Mouse (Mus musculus) neural tube, embryonic 14.5 days (tissue): ENCODE data around the gene Elavl2. TPM values are rescaled to one million over a fixed set of nuclear protein-coding genes. Genes with fewer than 3 reads are reported as not detected.
A peak's percentile ranks its signal among the peaks of the same experiment; 100 is the strongest.

Source experiments
- ATAC-seq: fragments of 200-750 bp; cut with Nextera tagmentation; 2 replicates; pipeline ENCODE4 v1.8.0; 2017; ENCODE audit warnings: low read depth, mild to moderate bottlenecking, moderate TSS enrichment, moderate library complexity
- H3K27ac ChIP-seq: fragments of 300-500 bp; sonication (generic); 2 replicates; pipeline ENCODE4 v1.5.1; 2014; ENCODE audit warnings: low read depth, mild to moderate bottlenecking, control low read depth, low read length, moderate library complexity, mixed read lengths
- H3K27me3 ChIP-seq: fragments of 300-500 bp; sonication (generic); 2 replicates; pipeline ENCODE4 v1.6.1; 2014; ENCODE audit warnings: low read length; ENCODE audit not compliant: control insufficient read depth, insufficient read depth
- H3K36me3 ChIP-seq: fragments of 300-500 bp; sonication (generic); 2 replicates; pipeline ENCODE4 v1.6.1; 2014; ENCODE audit warnings: low read length, mixed read lengths; ENCODE audit not compliant: control insufficient read depth, insufficient read depth
- H3K4me1 ChIP-seq: fragments of 300-500 bp; sonication (generic); 2 replicates; pipeline ENCODE4 v1.6.1; 2014; ENCODE audit warnings: low read length; ENCODE audit not compliant: control insufficient read depth, insufficient read depth
- H3K4me2 ChIP-seq: fragments of 300-500 bp; sonication (generic); 2 replicates; pipeline ENCODE4 v1.6.1; 2014; ENCODE audit warnings: mild to moderate bottlenecking, low read depth, low read length, control low read depth
- H3K4me3 ChIP-seq: fragments of 300-500 bp; sonication (generic); 2 replicates; pipeline ENCODE4 v1.5.1; 2014; ENCODE audit warnings: low read depth, low read length, control low read depth, mixed read lengths
- H3K9ac ChIP-seq: fragments of 300-500 bp; sonication (generic); replicated peaks from 2 replicates; pipeline ENCODE4 v1.6.1; 2014; ENCODE audit warnings: low read depth, mild to moderate bottlenecking, control low read depth, low read length, mixed read lengths
- H3K9me3 ChIP-seq: fragments of 300-500 bp; sonication (generic); 2 replicates; pipeline ENCODE4 v1.6.1; 2016; ENCODE audit warnings: low read length; ENCODE audit not compliant: control insufficient read depth
- whole genome bisulfite sequencing: fragments of 180-500 bp; shearing (Covaris S2); extraction: QIAGEN DNeasy Blood & Tissue Kit; methylation state at CpG from one replicate; pipeline ENCODE4 v1.1.7; 2014; 5-methylcytosine and 5-hydroxymethylcytosine counted together
- polyA plus RNA-seq: library from polyadenylated mRNA; unstranded; fragments of >200 nt; fragmentation: Nextera tagmentation; extraction: Ambion mirVana; gene quantifications from 2 replicates; pipeline ENCODE4 v1.2.1, GENCODE M21; 2014

Gene Elavl2
- polyA plus RNA-seq, 1 experiment from 2014 or later = 172 TPM

DNA sequence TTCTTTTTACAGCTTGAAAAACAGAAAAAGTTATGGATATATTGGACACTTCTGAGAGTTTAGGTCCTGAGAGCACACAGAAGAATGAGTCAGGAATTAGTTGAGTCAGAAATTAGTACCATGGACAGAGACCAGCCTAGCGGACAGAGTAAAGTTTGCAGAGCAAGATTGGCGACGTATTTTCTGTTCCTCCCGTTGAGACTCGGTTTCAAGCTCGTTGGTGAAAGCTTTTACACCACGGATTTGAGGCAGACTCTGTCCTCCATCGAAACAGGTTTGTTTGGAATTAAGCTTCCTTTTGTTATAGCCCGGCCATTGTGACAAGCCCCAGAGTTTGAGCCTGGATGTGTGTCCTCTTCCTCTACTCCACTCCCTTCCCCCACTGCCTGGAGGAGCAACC, 21.0 kb downstream of the Elavl2 start:
- H3K4me3 ChIP-seq = no peak overlapping the region
- no peaks in the 10 kb centered on the region for H3K36me3 ChIP-seq
- WGBS = 3% methylated on average over 9 of the region's 9 CpGs
- peak overlapping the region; percentile 57; the same call in 1 of the 2 replicates for H3K4me2 ChIP-seq
- no peaks in the 10 kb centered on the region for H3K9me3 ChIP-seq
- H3K27me3 ChIP-seq = no peaks in the 10 kb centered on the region
- no peak overlapping the region for H3K27ac ChIP-seq
- no peak overlapping the region; the same call in 1 of the 2 replicates for H3K9ac ChIP-seq
- peaks cover 7% of the 10 kb centered on the region; the same call in 1 of the 2 replicates for H3K4me1 ChIP-seq
- no peak for ATAC-seq

DNA sequence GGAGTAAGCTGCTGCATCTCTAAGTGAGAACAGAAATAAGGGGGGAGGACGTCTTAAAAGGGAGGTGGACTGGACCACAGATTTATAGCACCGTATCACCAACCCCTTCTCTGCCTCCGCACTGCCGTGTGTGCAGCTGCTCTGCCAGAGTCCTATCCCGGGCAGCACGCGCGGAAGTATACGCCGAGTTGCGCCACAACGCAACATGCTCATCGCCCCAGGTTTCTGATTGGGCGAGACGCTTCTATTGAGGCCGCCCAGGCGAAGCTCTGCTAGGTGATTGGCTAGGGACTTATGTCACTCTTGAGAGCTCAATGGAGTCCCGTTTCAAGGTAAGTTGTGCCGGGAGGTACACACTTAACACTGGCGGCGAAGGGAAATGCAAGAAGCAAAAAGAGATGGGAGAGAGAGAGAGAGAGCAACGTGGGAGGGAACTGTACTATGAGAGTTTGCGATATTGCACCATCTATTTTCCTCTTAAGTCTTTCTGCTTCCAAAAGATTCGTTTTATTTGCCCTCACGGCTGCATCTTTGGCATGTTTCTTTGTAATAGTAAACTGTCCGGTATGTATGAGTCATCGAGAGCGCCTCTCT, 24.2 kb downstream of the Elavl2 start:
- H3K4me3 ChIP-seq = peak overlapping the region; percentile 83
- peak overlapping the region; percentile 89 for H3K4me2 ChIP-seq
- peak overlapping the region; percentile 95 for H3K27ac ChIP-seq
- H3K4me1 ChIP-seq = peaks cover 7% of the 10 kb centered on the region
- H3K36me3 ChIP-seq = no peaks in the 10 kb centered on the region
- ATAC-seq = peak; percentile 94
- peak overlapping the region; percentile 86 for H3K9ac ChIP-seq
- no peaks in the 10 kb centered on the region for H3K9me3 ChIP-seq
- WGBS = under 1% methylated on average over 28 of the region's 28 CpGs
- H3K27me3 ChIP-seq = no peaks in the 10 kb centered on the region

DNA sequence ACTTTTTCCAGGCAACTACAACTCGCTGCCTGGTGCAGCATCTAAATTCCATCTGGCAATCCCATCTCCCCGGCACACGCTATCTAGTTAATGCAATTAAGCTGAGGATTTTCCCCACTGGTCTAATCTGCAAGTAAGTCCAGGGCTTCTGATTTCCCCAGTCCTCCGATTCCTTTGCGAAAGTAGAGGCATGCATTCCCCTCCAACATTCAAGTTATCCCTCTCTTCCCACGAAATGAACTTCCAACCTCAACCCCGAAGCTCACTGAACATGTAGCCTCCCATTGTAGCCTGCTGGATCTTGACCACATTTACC, 25.3 kb downstream of the Elavl2 start:
- ATAC-seq = no peak
- peaks cover 4% of the 10 kb centered on the region; the same call in 1 of the 2 replicates for H3K4me1 ChIP-seq
- H3K36me3 ChIP-seq = no peaks in the 10 kb centered on the region
- H3K27me3 ChIP-seq = no peaks in the 10 kb centered on the region
- WGBS = under 1% methylated on average over 7 of the region's 7 CpGs
- H3K27ac ChIP-seq = peak overlapping the region; percentile 95
- H3K9ac ChIP-seq = peak overlapping the region; percentile 86
- H3K4me3 ChIP-seq = peak overlapping the region; percentile 83
- H3K9me3 ChIP-seq = no peaks in the 10 kb centered on the region
- H3K4me2 ChIP-seq = peak overlapping the region; percentile 89

DNA sequence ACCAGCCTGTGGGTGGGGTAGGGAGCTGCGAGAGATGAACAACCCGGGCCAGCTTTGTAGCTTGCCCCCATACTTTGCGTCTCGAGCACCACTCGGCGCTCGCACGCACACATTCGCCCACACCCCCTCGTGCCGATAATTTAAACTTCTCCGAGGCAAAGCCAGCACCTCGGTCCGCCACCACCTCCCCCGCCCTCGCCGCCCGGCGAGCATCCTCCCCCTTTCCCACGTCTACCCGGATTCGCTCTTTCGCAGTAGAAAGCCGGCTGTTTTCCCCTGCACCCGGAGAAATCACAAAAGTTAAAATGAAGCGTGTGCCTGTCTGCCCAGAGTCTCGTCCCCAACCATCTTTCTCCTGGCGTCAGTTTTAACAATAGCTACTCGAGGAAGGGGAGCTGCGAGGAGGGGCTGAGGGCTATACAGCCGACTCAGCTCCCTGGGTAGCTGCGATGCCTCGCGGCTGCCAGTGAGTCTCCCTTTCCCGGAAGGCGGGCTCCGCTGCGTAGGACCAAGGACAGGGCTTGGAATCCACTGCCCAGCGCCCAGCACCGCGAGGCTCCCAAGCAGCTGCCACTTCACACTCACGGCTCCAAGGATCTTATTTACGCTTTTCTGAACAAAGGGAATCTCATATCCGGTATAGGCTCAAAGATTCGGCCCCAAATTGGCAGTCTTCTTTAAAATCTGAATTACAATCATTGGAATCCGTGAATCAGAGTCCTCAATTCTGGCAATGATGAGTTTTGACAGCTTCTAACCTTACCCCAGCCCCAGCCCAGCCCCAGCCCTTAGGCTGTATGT, 25.8 kb downstream of the Elavl2 start:
- Histone ChIP-seq H3K4me2 (peak overlapping the region; percentile 89), H3K4me3 (peak overlapping the region; percentile 83), H3K36me3 (no peaks in the 10 kb centered on the region), H3K9me3 (no peaks in the 10 kb centered on the region), H3K27me3 (no peaks in the 10 kb centered on the region), H3K9ac (peak overlapping the region; percentile 86), H3K4me1 (peaks cover 4% of the 10 kb centered on the region; the same call in 1 of the 2 replicates), H3K27ac (peak overlapping the region; percentile 95)
- WGBS = under 1% methylated on average over 46 of the region's 46 CpGs
- peak; percentile 13 for ATAC-seq

GRCm38 (mm10) chr4:91372844-91373243, 27.7 kb downstream of the Elavl2 start:
- H3K4me3 ChIP-seq = peak overlapping the region; percentile 83
- no peaks in the 10 kb centered on the region for H3K9me3 ChIP-seq
- peak overlapping the region; percentile 89 for H3K4me2 ChIP-seq
- 3% methylated on average over 13 of the region's 13 CpGs for WGBS
- H3K9ac ChIP-seq = peak overlapping the region; percentile 86
- ATAC-seq = no peak
- peak overlapping the region; percentile 82; the same call in 1 of the 2 replicates for H3K27ac ChIP-seq
- H3K36me3 ChIP-seq = no peaks in the 10 kb centered on the region
- H3K27me3 ChIP-seq = no peaks in the 10 kb centered on the region
- H3K4me1 ChIP-seq = peaks cover 4% of the 10 kb centered on the region; the same call in 1 of the 2 replicates

DNA sequence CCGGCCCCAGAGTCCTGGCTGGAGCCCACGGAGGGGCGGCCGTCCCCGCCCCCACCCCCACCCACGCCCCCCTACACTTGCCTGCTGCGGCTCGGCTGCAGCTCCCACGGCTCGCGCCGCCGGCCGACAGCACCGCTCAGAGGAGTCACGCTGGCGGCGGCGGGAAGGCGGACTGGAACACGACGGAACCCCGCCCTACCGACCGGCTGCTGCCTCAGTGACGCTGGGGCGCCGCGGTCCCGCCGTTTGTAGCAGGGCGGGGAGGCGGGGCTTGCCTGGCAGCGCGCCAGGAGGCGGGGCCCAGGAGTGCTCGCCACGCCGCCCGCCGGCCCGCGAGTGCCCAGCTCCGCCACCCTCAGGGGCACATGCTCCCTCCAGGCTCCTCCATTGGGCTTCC, 28.8 kb downstream of the Elavl2 start:
- peaks cover 4% of the 10 kb centered on the region; the same call in 1 of the 2 replicates for H3K4me1 ChIP-seq
- under 1% methylated on average over 30 of the region's 44 CpGs for WGBS
- no peaks in the 10 kb centered on the region for H3K9me3 ChIP-seq
- peak overlapping the region; percentile 86 for H3K9ac ChIP-seq
- H3K27me3 ChIP-seq = no peaks in the 10 kb centered on the region
- peak overlapping the region; percentile 83 for H3K4me3 ChIP-seq
- H3K27ac ChIP-seq = peak overlapping the region; percentile 82
- H3K36me3 ChIP-seq = no peaks in the 10 kb centered on the region
- ATAC-seq = peak; percentile 57
- peak overlapping the region; percentile 89 for H3K4me2 ChIP-seq

DNA sequence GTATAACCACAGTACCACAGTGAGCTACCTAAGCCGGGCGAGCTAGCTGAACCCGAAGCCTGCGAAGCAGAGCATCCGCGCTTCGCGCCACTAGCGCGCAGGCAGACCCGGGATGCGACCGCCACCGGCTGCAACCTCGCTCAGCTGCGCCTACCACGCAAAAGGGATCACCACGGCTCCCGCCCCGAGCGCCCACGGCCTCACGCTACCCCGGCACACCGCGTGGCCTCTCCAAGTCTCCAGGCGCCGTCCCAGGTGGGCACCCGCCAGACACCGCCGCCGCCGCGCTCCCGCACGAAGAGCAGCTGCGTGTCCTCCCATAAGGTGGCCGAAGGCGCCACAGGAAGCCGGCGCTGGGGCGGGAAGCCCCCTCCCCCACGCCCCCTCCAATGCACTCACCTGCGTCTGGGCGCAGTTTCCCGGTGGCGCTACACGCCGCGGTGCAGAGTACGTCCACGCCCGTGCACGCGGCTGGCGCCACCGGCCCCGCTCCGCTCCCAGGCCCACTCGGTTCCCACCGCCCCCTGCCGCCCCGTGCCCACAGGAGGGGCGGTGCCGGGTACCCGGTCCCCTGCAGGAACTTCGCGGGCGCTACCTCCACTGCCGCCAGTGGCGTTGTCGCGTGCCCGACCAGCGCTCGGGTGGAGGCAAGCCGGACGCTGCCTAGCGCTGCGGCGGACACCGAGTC, 29.3 kb downstream of the Elavl2 start:
- Histone ChIP-seq H3K4me1 (peaks cover 4% of the 10 kb centered on the region; the same call in 1 of the 2 replicates), H3K27ac (peak overlapping the region; percentile 82), H3K4me3 (peak overlapping the region; percentile 83), H3K9me3 (no peaks in the 10 kb centered on the region), H3K9ac (peak overlapping the region; percentile 86), H3K27me3 (no peaks in the 10 kb centered on the region), H3K4me2 (peak overlapping the region; percentile 89), H3K36me3 (no peaks in the 10 kb centered on the region)
- WGBS = under 1% methylated on average over 79 of the region's 82 CpGs
- peak; percentile 52 for ATAC-seq

GRCm38 (mm10) chr4:91365276-91365675, 35.3 kb downstream of the Elavl2 start:
- Histone ChIP-seq H3K4me3 (no peak overlapping the region), H3K9me3 (no peaks in the 10 kb centered on the region), H3K9ac (no peak overlapping the region), H3K27ac (no peak overlapping the region), H3K4me1 (peaks cover 4% of the 10 kb centered on the region; the same call in 1 of the 2 replicates), H3K36me3 (peaks cover 4% of the 10 kb centered on the region; the same call in 1 of the 2 replicates), H3K27me3 (no peaks in the 10 kb centered on the region), H3K4me2 (no peak overlapping the region)
- ATAC-seq = no peak
- 77% methylated on average over 12 of the region's 12 CpGs for WGBS
